Mouse (Mus musculus) limb, embryonic 12.5 days (tissue): Measurements from ENCODE around the gene Rrad. TPM values are rescaled to one million over a fixed set of nuclear protein-coding genes. Genes with fewer than 3 reads are reported as not detected.
A peak's percentile ranks its signal among the peaks of the same experiment; 100 is the strongest.

Experiments
- ATAC-seq: fragments of 200-750 bp; cut with Nextera tagmentation; 2 replicates; pipeline ENCODE4 v1.8.0; 2017; ENCODE audit warnings: low read depth, moderate TSS enrichment; ENCODE audit not compliant: insufficient number of reproducible peaks, insufficient read depth, low FRiP score, low TSS enrichment
- H3K27ac ChIP-seq: fragments of 300-500 bp; sonication (generic); 2 replicates; pipeline ENCODE4 v1.5.1; 2016; ENCODE audit warnings: mild to moderate bottlenecking, moderate library complexity
- H3K27me3 ChIP-seq: fragments of 300-500 bp; sonication (generic); 2 replicates; pipeline ENCODE4 v1.6.1; 2016; ENCODE audit warnings: mild to moderate bottlenecking, moderate library complexity
- H3K36me3 ChIP-seq: fragments of 300-500 bp; sonication (generic); 2 replicates; pipeline ENCODE4 v1.6.1; 2016; ENCODE audit warnings: mild to moderate bottlenecking, moderate library complexity
- H3K4me1 ChIP-seq: fragments of 300-500 bp; sonication (generic); replicated peaks from 2 replicates; pipeline ENCODE4 v1.6.1; 2016
- H3K4me2 ChIP-seq: fragments of 300-500 bp; sonication (generic); 2 replicates; pipeline ENCODE4 v1.6.1; 2016; ENCODE audit warnings: mild to moderate bottlenecking, moderate library complexity
- H3K4me3 ChIP-seq: fragments of 300-500 bp; sonication (generic); replicated peaks from 2 replicates; pipeline ENCODE4 v1.5.1; 2016; ENCODE audit warnings: mild to moderate bottlenecking
- H3K9ac ChIP-seq: fragments of 300-500 bp; sonication (generic); replicated peaks from 2 replicates; pipeline ENCODE4 v1.6.1; 2016; ENCODE audit warnings: mild to moderate bottlenecking, moderate library complexity
- H3K9me3 ChIP-seq: fragments of 300-500 bp; sonication (generic); 2 replicates; pipeline ENCODE4 v1.6.1; 2016; ENCODE audit warnings: mild to moderate bottlenecking, moderate library complexity
- WGBS: fragments of 180-500 bp; shearing (Covaris S2); methylation state at CpG from one replicate; pipeline ENCODE4 v1.1.7; 2016; 5-methylcytosine and 5-hydroxymethylcytosine counted together
- polyA plus RNA-seq: library from polyadenylated mRNA; unstranded; fragments of >200 nt; fragmentation: Nextera tagmentation; extraction: Ambion mirVana; gene quantifications from 2 replicates; pipeline ENCODE4 v1.2.1, GENCODE M21; 2016

Rrad gene
- polyA plus RNA-seq, 1 experiment from 2014 or later = 10.4 TPM

- peaks cover 9% of the 10 kb centered on the region for H3K4me1 ChIP-seq
- peaks cover 39% of the 10 kb centered on the region for H3K36me3 ChIP-seq
- no peak overlapping the region for H3K4me2 ChIP-seq
- no peak overlapping the region for H3K9ac ChIP-seq
- H3K9me3 ChIP-seq = no peaks in the 10 kb centered on the region
- no peak overlapping the region for H3K4me3 ChIP-seq
- 83% methylated on average over 21 of the region's 21 CpGs for WGBS
- H3K27me3 ChIP-seq = no peaks in the 10 kb centered on the region
- no peak for ATAC-seq
- H3K27ac ChIP-seq = no peak overlapping the region
Measured at GRCm38 (mm10) chr8:104595773-104596536, 35.2 kb downstream of the Rrad start.

- H3K9ac ChIP-seq = no peak overlapping the region
- H3K36me3 ChIP-seq = peaks cover 39% of the 10 kb centered on the region
- no peak for ATAC-seq
- H3K4me1 ChIP-seq = peaks cover 13% of the 10 kb centered on the region
- H3K4me2 ChIP-seq = no peak overlapping the region
- no peak overlapping the region for H3K4me3 ChIP-seq
- WGBS = 95% methylated on average over 19 of the region's 19 CpGs
- no peaks in the 10 kb centered on the region for H3K27me3 ChIP-seq
- H3K27ac ChIP-seq = no peak overlapping the region
- no peaks in the 10 kb centered on the region for H3K9me3 ChIP-seq
Measured at GRCm38 (mm10) chr8:104594611-104595362, 36.3 kb downstream of the Rrad start.

- no peak overlapping the region for H3K4me2 ChIP-seq
- no peak overlapping the region for H3K9ac ChIP-seq
- H3K27ac ChIP-seq = no peak overlapping the region
- WGBS = 92% methylated on average over 31 of the region's 31 CpGs
- no peaks in the 10 kb centered on the region for H3K27me3 ChIP-seq
- peaks cover 13% of the 10 kb centered on the region for H3K4me1 ChIP-seq
- H3K9me3 ChIP-seq = no peaks in the 10 kb centered on the region
- ATAC-seq = no peak
- no peak overlapping the region for H3K4me3 ChIP-seq
- peaks cover 39% of the 10 kb centered on the region for H3K36me3 ChIP-seq
Measured at GRCm38 (mm10) chr8:104593536-104594325, 37.4 kb downstream of the Rrad start.

DNA sequence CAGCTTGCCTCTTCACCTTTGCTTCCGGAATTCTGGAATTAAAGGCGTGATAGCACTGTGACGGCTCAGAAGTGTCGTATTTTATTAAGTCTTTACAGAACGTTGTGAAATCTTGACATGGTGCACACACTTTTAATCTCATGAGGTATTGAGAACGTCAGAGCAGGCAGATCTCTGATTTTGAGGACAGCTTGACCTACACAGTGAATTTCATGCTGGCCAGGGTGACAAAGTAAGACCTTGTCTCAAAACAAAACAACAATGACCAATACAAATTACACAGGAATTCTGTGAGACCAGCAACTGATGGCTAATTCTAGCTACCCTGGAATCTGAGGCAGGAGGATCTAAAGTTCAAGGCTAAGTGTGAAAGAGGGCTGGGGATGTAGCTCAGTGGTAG, 38.6 kb downstream of the Rrad start:
- Histone ChIP-seq H3K4me3 (peak overlapping the region; percentile 64; the same call in 1 of the 2 replicates), H3K4me1 (peaks cover 13% of the 10 kb centered on the region), H3K9ac (no peak overlapping the region), H3K9me3 (no peaks in the 10 kb centered on the region), H3K4me2 (peak overlapping the region; percentile 82), H3K36me3 (peaks cover 39% of the 10 kb centered on the region), H3K27ac (no peak overlapping the region), H3K27me3 (no peaks in the 10 kb centered on the region)
- WGBS = 65% methylated on average over 6 of the region's 6 CpGs
- no peak for ATAC-seq

DNA sequence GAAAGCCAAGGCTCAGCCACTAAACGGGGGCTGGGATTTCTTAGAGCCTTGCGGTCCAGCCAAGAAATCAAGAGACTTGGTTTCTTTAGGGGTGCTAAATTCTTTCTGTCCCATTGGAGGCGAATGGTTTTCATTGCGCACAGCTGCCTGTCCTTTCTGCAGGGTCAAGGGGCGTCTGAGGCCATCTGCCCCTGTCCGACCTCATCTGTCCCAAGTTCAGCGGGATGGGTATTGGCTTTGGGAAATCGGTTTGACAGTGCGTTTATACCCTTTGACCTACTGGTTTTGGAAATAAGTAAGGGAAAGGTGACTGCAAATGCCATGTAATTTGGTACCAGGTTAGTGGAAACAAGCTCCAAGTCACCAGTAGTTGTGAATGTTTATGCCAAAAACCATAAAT, 39.3 kb downstream of the Rrad start:
- Histone ChIP-seq H3K4me1 (peaks cover 13% of the 10 kb centered on the region), H3K9ac (peak overlapping the region; percentile 63), H3K27me3 (no peaks in the 10 kb centered on the region), H3K4me3 (peak overlapping the region; percentile 64), H3K27ac (peak overlapping the region; percentile 81; the same call in 1 of the 2 replicates), H3K4me2 (peak overlapping the region; percentile 82), H3K36me3 (peaks cover 34% of the 10 kb centered on the region), H3K9me3 (no peaks in the 10 kb centered on the region)
- no peak for ATAC-seq
- 2% methylated on average over 9 of the region's 9 CpGs for WGBS

- H3K9me3 ChIP-seq = no peaks in the 10 kb centered on the region
- WGBS = under 1% methylated on average over 44 of the region's 44 CpGs
- peaks cover 13% of the 10 kb centered on the region for H3K4me1 ChIP-seq
- peak within 1 kb of the TSS; percentile 63 for H3K9ac ChIP-seq
- peaks cover 28% of the 10 kb centered on the region for H3K36me3 ChIP-seq
- H3K27me3 ChIP-seq = no peaks in the 10 kb centered on the region
- ATAC-seq = peak; percentile 96
- H3K4me2 ChIP-seq = peak within 1 kb of the TSS; percentile 82
- H3K27ac ChIP-seq = peak within 1 kb of the TSS; percentile 81
- H3K4me3 ChIP-seq = peak within 1 kb of the TSS; percentile 64
Measured at GRCm38 (mm10) chr8:104591133-104591834, 39.8 kb downstream of the Rrad start, which contains the start of gene Pdp2. Gene Pdp2 (plus strand): TSS chr8:104591451.

DNA sequence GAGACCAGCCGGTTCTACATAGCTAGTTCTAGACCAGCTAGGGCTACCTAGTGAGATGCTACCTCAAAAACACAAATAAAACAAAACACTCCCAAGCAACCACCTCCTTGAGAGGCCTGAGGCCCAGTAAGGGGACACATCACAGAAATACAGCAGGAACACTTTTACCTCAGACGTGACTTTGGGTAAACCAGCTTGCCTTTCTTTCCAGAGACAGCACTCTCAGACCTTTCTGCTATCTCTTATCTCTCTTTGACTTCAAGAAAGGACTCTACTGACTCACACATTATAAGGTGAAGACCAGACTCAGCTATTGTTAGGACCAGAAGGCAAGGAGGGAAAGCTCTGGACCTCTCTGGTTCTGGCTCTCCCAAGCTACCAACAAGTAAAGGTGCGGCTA, 40.8 kb downstream of the Rrad start:
- no peak for ATAC-seq
- 92% methylated on average over 3 of the region's 3 CpGs for WGBS
- no peak overlapping the region for H3K4me3 ChIP-seq

DNA sequence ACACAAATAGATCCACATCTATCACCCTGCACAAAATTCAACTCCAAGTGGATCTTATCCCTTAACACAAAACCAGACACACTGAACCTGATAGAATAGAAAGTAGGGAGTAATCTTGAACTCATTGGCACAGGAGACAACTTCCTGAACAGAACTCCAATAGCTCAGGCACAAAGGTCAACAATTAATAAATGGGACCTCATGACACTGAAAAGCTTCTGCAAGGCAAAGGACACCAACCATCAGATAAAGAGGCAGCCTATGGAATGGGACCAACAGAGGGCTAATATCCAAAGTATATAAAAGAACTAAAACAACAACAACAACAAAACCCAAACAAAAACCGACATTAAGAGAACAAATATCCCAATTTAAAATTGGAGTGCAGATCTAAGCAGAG, 46.6 kb downstream of the Rrad start:
- no peak overlapping the region for H3K27ac ChIP-seq
- H3K9me3 ChIP-seq = peaks cover 13% of the 10 kb centered on the region
- H3K36me3 ChIP-seq = no peaks in the 10 kb centered on the region
- H3K27me3 ChIP-seq = no peaks in the 10 kb centered on the region
- no peak overlapping the region for H3K9ac ChIP-seq
- H3K4me2 ChIP-seq = no peak overlapping the region
- WGBS = 50% methylated on average over 1 of the region's 1 CpGs
- H3K4me3 ChIP-seq = no peak overlapping the region
- ATAC-seq = no peak
- H3K4me1 ChIP-seq = no peaks in the 10 kb centered on the region

More for the DNA sequence above, 40.8 kb downstream of the Rrad start:
- Histone ChIP-seq H3K27ac (no peak overlapping the region), H3K36me3 (peaks cover 18% of the 10 kb centered on the region), H3K27me3 (no peaks in the 10 kb centered on the region), H3K9ac (no peak overlapping the region), H3K4me1 (peaks cover 13% of the 10 kb centered on the region), H3K4me2 (no peak overlapping the region), H3K9me3 (no peaks in the 10 kb centered on the region)
